Mouse (Mus musculus) kidney, adult 2 months (tissue): ENCODE measurements at regions not wholly inside any gene's neighbourhood (a gene's known extent, or its start where the extent isn't known, plus 50 kb on each side); places are given as distances from the start of the nearest gene placed in this dataset.

Experiments
- CTCF ChIP-seq: fragments of 200-500 bp; conservative IDR thresholded peaks from 2 replicates; pipeline ENCODE4 v1.5.1; 2011; ENCODE audit warnings: low read depth, mild to moderate bottlenecking, control low read depth, low read length, moderate library complexity, mixed read lengths; ENCODE audit not compliant: insufficient read depth, insufficient read length
- POLR2A ChIP-seq: fragments of 200-500 bp; IDR thresholded peaks from one replicate; pipeline ENCODE4 v1.6.1; 2011; ENCODE audit warnings: low read depth, low read length, control low read depth

DNA sequence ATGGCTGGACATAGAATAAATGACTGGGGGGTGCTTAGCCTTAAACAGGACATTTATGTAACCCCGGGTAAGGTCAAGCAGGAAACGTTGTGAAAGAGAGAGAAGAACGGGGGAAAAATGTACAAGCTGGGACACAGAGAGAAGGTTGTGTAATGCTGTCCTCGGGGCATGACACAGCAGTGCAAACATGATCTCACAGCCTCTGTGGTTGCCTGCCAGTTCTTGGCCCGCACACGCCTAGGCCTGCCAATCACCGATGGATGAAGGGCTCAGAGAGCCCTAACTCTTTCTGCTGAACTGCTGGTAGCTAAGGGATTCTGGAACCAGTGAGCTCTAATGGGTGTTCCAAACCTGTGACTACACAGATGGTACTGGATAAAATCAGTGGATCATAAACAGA lies 96.5 kb upstream of the Btg3 start:
- no peak for TF ChIP-seq POLR2A
- TF ChIP-seq CTCF, result no peak
